Mouse (Mus musculus): ENCODE results near the gene Rnf2.
"Not testable (repeated sequence)": the region's sequence is repeated elsewhere in the genome, so short reads cannot be mapped to it uniquely, and the experiment has no call there.

The Rnf2 gene

DNA sequence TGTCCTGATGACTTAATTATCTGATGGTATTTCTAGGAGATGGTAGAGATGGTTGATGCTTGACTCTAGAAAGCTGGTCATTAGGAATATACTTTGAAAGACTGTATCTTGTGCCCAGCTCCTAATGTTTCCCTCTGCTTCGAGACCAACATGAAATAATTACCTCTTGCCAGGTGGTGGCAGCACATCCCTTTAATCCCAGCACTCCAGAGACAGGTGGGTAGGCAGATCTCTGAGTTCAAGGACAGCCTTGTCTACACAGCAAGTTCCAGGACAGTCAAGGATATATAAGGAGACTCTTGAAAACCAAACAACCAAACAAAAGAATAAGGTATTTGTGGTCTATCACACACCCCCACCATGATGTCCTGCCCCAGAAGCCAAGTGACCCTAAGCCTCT lies 17.2 kb downstream of the Rnf2 start:
- no peak for DNase-seq

GRCm38 (mm10) chr1:151482497-151482896 lies 18.3 kb downstream of the Rnf2 start:
- DNase-seq: no peak

GRCm38 (mm10) chr1:151472386-151472785 lies 28.4 kb downstream of the Rnf2 start:
- not testable (repeated sequence) for DNase-seq

- DNase-seq: no peak
Observed at GRCm38 (mm10) chr1:151471429-151471828, 29.3 kb downstream of the Rnf2 start.

GRCm38 (mm10) chr1:151466571-151466970 lies 34.2 kb downstream of the Rnf2 start:
- DNase-seq: no peak

DNA sequence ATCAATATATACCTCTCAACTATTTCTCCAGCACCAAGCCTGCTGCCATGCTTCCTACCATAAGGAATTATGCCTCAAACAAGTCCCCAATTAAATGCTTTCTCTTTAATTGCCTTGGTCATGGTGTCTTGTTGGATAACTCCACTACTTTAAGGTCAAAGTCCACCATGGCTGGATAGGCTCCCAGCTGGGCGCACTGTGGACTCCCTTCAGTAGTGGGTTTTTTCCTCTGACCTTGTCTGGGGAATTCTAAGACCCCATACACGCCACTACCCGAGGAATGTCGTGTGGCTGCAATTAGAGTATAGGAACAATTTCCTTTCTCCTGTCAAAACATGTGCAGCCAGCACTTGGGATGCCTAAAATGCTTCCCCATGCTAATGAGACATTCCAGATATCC lies 35.8 kb downstream of the Rnf2 start:
- no peak for DNase-seq

DNA sequence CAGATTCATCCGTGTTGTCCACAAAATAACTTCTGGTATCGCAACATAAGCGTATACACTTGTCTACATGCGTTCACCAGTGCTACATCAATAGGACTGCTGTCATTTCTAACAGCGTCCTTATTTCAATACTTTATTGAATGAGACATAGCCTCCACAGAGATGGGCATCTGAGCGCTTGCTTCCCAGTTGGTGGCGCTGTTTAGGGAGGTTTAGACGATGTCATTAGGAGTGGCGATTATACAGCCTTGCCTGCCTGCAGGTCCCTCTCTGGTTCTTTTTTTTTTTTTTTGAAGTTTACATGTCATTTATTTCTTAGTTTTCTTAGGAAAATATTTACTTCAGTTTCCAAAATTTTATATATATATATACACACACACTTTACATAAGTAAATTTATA lies 39.5 kb downstream of the Rnf2 start:
- no peak for DNase-seq

DNA sequence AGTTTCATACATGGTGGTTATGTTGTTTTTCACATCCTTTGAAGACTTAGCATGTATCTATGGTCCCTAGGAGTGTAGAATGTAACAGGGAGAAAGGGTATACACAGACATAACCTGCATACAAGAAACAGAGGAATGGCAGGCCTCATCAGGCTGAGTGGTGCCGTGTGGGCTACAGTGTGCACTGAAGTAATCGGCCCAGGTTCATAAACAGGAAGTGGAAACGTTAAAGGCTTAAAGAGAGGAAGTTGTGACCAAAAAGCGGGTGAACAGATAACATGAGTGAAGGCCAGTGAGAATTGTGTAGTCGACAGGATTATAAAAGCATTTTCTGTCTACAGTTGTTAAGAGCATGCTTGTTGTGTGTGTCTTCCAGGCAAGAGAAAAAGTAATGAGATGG lies 43.7 kb downstream of the Rnf2 start:
- DNase-seq: no peak

DNA sequence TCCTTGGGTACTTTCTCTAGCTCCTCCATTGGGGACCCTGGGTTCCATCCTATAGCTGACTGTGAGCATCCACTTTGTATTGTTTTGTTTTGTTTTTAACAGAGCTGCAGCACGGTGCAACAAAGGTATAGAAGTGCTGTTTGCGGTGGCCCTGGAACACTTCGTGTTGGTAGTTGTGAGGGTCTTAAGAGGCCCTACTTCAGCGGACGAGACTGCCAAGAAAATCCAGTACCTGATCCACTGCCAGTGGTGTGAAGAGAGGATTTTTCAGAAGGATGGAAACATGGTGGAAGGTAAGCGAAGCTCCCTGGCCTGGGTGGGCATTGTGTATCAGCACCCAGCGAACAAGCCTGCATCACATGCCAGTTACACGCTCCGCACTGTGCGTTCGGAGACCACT lies 48.8 kb downstream of the Rnf2 start:
- DNase-seq: no peak

DNA sequence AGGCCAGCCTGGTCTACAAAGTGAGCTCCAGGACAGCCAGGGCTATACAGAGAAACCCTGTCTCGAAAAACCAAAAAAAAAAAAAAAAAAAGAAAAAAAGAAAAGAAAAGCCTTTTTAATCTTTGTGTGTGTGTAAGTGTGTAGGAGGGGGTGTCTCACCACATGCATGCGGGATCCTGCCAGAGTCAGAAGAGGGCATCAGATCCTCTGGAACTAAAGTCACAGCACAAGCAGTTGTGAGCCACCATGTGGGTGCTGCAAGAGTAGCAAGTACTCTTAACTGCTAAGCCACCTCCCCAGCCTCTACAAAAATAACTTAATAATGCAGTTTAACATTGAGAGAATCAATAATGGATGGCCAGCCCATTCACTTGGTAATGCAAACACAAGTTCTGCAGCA lies 49.9 kb downstream of the Rnf2 start:
- no peak for DNase-seq

GRCm38 (mm10) chr1:151449866-151450265 lies 50.9 kb downstream of the Rnf2 start:
- DNase-seq: no peak

DNA sequence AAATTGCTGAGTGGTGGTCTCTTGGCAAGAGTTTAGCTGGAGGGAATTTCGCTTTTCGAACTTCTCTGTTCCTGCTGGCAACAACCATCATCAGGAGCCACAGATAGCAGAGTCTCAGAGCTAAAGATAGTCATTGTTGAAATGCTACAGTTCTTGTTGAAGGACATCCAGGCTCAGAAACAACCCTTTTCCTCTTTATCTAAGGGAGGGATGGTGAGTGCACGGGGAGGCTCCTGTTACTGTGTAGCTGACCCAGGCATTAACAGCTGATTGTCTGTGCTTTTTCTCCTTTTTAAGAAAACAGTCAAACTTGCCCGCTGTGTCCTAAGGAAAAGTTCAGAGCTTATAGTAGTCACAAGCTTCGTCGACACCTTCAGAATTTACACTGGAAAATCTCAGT lies 65.3 kb downstream of the Rnf2 start:
- DNase-seq: no peak

DNA sequence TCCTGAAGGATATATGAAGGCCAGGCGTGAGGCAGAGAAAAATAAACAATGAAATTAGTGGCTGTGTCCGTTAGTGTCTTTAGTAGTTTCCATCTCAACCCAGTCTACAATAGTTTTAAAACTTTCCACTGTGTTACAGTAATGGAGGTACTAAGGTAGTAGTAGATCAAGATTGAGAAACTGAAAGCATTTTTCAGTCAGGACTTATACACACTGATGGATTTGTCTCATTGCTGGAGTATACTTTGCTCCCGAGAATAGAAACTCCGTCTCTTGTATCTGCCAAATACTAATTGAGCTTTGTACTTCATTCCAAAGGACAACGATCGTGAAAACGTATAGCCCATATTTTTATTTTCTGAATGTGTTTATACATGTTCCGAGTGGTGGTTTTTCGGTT lies 71.4 kb downstream of the Rnf2 start:
- DNase-seq: no peak

GRCm38 (mm10) chr1:151428263-151429221 lies 72.2 kb downstream of the Rnf2 start, which contains the start of the genes Swt1 and Trmt1l:
Gene Swt1, minus strand, starts transcription at chr1:151428455.
Gene Trmt1l, plus strand, starts transcription at chr1:151428542.
- peak; percentile 97 for DNase-seq

DNA sequence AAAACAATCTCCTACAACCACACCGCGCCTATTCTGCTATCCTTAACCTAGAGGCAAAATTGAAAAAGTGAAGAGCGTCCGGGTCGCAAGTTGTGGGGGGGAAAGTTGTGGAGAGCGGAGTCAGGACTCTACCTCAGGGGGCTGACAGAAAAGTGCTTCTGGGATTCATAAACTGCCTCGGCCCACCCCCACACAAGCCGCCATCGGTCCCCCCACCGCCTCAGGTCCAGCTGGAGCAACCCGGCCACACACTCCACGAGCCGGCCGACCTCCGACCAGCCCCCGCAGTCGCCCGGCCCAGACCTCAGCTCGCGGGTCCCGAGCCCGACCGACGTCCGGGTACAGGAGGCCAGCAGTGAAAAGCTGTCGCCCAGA lies 72.9 kb downstream of the Rnf2 start:
- DNase-seq: no peak

GRCm38 (mm10) chr1:151426947-151427600 lies 73.7 kb downstream of the Rnf2 start:
- no peak for DNase-seq

DNA sequence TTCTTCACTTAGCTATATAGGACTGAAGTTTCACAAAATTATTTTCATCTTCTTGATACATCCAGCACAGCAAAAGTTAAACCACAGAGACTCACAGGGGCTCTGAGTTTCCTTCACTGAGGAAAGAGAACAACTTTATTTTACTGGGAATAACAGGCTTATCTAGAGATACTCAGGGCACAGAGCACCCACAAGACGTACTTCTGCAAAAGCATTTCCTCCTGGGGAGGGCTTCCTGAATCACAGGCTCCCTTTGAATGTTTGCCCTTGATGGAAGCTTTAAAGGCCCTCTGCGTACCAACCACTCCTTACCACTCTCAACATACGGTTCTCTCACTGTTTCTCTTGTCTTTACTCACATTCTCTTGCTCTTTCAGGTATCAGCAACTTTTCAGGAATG lies 78.6 kb downstream of the Rnf2 start:
- DNase-seq: no peak

DNA sequence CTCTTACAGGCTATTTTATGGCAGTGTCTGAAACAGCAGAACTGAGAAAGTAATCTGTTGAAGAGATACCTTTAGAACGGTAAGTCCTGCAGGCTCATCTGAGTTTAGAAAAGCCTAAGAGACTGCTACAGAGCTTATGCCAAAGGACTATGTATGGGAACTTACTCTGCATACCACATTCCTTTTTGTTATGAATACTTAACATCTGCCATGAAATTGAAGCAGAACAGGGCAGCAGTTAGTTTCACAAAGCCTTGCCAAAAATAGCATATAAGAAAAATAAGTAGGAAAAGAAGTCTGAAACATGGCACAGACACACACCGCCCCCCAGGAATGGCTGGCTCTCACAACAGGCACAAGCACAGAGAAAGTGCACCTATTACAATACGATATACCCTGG lies 90.9 kb downstream of the Rnf2 start:
- no peak for DNase-seq
